Mouse (Mus musculus): ENCODE results near the gene Trim47.

Gene Trim47

DNA sequence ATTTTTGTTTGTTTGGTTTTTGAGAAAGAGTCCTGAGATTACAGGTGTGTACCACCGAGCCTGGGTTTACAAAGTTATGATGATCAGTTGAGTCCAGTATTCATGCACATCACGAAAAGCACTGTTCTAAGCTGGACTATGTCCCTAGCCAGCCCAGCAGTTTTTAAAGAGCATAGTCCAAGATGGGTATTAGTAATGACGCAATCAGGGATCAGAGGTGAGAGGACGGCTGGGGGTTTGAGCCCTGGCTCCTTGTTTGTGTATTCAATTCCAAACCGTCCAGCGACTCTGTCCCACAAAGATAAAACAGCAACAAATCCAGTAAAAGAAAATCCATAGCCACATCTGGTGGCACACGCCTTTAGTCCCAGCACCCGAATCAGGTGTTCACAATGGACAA is 38.8 kb downstream of the Trim47 start:
- DNase-seq (ENCODE audit: low read depth, low spot score): no peak

DNA sequence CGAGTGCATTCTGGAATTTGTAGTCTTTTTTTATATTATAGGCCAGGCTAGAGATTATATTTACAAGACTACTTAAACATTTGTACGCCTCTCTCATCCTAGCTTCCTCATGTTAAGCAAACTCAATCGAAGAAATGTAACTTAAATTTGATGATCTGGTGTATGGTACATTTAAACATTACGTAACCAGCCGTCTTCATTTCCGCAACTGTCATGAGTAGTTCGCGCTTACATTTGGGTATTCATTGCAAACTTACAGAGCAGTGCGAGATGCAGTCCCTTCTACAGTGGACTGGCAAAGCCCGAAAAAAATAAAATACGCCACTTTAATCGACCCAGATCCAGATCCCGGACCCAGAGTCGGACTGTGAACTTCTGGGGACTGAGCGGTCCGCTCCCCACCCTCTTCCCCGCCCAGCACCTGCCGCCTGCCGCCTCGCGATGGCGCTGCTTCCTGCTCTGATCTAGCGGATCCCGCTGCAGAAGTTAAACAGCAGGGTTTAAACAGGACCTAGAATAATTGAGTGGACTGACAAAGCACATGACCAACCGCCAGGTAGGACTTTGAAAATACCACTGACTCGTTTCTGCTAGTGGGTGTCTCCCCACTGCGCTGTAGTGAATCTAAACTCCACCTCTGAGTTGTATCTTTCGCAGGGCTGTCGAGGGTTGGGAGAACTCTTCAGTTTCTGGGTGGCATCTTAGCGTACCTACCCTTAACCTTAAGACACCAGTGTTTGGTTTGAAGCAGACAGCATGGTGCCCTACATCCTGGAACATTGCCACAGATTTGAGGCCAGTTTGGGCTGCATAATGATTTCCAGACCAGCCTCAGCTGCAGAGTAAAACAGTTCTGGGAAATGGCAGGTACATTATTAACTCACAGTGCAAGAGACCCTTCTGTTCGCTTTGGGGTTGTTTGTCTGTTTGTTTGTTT is 39.5 kb downstream of the Trim47 start:
- peak; percentile 62 for DNase-seq (ENCODE audit: low read depth, low spot score)

DNA sequence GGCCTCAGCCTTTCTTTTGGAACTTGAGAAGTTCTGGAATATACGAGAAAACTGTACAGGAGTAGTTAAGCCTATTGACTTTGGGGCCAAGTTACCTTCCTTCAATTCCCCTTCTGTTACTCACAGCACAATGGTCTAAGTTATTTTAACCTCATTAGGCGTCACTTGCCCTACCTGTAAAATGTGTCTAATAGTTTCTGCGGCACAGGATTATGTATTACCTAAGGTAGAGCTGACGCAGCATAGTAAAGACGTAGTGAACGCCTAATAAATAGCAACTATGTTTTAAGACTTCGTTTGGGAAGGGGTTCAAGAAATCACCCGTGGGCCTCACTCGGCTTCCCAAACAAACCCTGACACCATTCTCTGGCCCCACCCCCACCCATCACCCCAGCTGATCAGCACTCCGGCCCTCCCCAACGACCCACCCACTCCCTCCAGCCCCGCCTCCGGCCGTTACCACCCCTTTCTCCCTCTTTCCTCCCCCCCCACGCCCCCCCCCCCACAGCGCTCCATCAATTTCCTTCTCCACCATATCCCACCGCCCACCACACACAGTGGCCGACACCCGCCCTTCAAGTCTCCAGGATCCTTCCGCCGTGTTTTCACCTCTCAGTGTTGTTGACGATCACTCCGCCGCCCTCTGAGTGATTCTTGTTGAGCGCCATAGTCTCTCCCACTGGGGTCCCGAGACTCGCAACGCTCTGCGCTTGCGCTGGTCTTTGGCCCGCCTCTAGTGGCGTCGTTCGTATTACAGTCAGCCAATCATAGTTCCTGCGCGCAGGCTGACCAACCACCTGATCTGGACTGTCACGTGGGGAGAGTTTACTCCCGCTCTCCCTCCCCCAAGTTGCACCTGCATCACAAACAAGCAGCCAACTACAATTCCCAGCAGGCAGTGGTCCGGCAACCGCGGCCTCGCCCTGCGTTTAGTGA is 40.5 kb downstream of the Trim47 start, which contains the start of gene Wbp2:
Wbp2 (minus strand) TSS at position 738 of the 936 bp plus-strand sequence.
- DNase-seq (ENCODE audit: low read depth, low spot score): peak; percentile 96

DNA sequence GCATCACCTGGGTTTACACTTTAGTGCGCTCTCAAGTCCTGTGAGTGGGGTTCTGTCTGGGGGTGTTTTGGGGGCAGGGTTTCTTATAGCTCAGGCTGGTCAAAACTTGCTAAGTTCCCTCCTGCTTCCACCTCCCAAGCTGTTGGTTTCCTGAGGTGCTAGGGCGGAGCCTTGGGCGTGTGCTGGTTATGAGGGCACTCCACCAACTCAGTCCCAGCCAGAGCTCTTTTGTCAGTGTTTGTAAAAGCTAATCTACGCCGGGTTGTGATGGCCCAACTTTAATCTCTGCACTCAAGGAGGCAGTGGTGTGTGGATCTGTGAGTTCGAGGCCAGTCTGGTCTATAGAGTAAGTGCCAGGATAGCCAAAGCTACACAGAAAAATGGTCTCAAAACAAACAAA is 42.8 kb downstream of the Trim47 start:
- DNase-seq (ENCODE audit: low read depth, low spot score): no peak

DNA sequence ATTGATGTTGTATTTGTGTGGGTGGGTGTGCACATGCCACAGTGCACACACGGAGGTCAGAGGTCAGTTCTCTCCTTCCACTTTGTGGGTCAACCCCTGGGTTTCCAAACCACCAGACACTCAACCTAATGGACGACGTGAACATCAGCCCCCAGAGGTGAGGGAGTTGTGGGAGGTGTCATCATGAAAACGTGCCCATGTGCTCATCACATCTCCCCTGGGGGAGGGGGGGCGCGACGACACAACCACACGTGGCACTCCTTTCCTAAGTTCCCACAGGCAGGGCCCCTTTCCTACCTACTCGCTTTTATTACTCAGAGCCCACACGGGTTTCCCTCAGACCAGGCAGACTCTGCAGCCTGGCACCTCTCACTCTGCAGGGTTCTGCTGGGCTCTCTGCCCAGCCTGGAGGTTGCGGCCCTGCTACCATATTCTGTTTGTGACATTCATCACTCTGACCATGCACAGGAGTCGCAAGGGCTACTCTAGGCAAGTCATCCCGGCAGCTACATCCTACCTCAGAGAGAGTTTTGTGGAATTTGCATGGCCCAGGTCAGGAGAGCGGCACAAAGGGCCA is 43.8 kb downstream of the Trim47 start:
- no peak for DNase-seq (ENCODE audit: low read depth, low spot score)

DNA sequence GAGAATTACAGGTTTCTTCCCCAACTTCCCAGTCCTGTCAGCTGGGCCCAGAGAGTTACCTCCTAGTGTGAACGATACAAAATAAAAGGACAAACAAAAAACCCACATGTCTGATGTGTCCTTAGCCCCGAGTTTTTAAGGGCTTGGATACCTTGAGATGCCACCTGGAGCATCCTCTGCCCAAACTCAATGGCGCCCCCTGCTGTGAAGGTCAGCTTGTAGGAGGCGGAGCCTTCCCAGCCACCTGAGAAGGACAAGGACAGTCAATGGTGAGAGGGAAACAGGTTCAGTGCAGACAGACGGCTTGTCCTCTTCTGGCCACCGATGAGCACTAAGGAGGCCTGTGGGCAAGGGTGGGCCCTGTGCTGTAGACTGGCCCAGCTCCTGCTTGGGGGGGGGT is 45.9 kb downstream of the Trim47 start:
- peak; percentile 11 for DNase-seq (ENCODE audit: low read depth, low spot score)

DNA sequence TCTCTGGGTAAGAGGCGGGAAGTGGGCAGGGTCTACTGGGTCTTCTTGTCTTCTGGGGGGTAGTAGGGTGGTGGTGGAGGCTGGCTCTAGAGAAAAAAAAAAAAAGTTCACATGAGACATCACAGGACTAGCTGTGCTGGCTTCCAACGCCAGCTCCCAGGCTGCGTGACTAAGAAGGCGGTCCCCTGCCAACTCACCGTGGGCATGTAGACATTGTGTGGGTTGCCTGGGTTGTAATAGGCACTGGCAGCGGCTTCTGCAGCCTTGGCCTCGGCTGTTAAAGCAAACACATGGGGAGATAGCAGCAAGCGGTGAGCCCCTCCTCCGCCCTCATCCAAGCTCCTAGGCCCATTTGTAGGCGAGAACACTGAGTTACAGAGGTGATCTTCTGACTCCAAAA is 47.5 kb downstream of the Trim47 start:
- no peak for DNase-seq (ENCODE audit: low read depth, low spot score)

DNA sequence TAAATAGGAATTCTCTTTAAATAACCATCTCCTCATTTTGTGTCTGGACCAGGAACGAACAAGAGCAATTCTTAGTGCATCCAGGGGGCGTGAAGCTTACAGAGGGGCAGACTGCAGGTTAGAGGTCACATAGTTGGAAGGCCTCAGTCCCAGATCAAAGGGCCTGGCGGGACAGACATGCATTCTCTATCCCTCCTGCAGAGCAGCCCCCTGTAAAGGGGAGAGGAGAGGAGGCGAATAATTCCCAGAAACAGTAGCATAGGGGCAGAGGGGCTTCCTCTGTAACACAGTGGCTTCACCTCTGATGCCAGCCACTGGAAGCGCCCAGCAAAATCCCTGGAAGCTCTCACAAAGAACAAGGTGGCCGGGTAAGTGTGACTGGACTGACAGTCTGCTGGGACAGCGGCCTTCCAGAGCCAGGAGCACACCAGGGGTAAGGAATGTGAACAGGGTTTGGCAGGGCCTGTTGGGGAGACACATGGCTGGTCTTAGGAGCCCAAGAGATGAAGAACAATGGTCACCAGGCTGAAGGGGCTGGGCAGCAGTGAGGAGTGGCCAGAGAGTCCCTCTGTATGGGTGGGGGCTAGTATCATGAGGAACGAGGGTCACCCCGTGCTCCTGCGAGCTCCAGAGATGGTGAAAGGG is 48.2 kb downstream of the Trim47 start:
- no peak for DNase-seq (ENCODE audit: low read depth, low spot score)

DNA sequence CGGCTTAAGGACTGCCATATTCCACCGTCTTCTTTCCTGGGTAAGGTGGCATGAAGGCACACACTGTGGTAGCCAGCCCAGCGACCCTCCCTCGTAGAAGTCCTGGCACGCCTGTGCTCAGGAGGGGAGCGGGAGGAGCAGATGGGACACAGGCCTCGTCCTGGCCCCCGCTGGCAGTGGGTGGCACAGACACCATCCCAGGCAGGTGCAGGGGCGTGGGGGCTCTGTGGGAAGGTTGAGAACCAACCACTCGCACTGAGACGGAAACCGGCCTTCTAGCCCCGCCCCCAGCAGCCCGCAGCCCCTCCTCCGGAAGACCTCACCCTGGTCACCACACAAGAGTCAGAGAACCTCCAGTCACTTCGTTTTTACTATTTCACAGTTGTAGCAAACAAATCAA is 48.8 kb downstream of the Trim47 start:
- DNase-seq (ENCODE audit: low read depth, low spot score): no peak

DNA sequence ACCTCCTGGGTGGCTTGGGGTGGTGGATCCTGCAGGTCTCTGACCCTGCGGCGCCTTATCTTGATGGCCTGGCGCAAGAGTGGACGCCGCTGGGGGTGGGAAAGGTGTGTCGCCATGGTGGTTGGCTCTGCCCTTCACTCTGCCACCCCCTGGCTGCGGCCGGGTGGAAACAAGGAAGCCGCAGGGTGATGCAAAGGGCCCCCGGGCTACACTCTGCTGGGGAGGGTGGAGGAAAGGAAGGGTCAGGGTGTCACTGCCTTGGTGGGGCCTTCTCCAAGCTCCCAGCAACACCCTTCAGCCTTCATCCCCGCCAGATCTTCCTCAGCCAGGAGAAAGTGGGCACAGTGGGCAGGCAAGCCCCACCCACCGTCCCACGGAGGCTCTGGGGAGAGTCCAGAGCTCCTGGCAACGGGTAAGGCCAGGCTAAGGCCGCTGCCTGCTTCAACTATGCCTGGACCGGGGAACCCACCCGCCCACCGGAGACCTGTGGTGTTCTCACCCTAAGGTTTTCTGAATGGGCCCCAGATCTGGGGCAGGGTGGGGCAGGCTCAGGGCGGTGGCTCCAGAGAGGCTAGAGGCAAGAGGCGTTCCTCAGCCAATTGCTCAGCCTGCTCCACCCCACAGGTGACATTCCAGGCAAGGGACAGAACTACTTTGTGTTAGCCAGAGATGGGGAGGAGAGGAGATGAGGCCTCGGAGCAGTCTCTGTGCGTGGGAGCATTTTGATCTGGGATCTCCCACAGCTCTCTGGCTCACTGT is 49.4 kb downstream of the Trim47 start, which contains the start of gene Unc13d:
Unc13d (minus strand) TSS at position 516 of the 759 bp plus-strand sequence.
- DNase-seq (ENCODE audit: low read depth, low spot score): no peak

DNA sequence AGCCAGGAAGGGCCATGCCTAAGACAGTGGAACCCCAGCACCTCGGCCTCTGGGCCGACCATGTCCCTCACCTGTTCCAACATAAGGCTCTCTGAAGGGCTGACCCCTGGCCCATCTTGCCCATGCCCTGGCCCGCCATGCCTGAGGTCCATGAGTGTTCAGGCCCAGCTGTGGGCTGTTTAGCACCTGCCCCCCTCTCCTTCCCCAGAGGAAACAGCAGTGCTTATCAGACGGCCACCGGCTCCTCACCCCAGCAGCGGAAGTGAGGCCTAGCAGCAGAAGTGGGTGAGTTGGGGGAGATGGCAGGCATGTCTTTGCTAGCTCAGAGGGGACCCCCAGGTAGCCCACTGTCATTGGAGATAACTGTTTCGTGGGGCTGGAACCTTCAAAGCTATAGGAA is 50.2 kb downstream of the Trim47 start:
- no peak for DNase-seq (ENCODE audit: low read depth, low spot score)

DNA sequence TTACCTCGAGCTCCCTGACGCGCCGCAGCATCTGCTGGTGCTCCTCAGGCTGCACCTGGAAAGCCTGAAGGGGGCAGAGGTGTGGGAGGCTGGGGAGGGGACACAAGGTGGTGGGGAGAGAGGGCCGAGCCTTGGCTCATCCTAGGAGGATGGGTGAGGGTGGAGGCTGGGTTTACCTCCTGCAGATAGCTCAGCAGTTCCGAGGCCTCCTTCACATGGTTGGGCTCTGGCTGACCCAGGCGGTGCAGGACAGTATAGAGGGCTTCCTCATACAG is 50.8 kb downstream of the Trim47 start:
- no peak for DNase-seq (ENCODE audit: low read depth, low spot score)

DNA sequence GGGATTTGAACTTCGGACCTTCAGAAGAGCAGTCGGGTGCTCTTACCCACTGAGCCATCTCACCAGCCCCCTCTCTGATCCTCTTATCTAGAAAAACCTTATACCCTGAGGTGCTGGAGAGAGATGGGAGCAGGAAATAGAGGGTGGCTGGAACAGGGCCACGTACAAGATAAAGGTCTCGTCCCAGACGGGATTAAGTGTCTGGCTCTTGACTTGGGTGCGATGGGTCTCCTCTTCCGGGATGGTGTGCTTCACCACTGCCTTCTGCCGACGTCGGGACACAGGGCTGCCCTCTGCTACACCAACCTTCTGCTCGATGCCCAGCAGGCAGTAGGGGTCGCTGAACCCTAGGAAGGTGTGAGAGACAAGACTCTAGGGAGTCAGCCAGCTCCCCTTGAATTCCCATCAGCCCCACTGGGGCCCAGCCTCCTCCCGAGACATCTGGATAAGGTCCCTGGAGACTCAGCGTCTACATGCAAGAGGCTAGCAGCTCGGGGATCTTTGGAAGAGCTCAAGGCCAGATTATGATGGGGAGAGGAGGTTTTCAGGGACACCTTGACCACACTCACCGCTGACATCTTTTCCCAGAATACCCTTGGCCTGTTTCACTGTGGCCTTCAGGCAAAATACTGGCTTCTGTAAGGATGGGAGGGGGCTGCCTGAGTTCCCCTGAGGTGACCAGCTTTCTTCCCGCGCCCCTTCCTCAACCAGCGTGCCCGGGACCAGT is 51.3 kb downstream of the Trim47 start:
- no peak for DNase-seq (ENCODE audit: low read depth, low spot score)

DNA sequence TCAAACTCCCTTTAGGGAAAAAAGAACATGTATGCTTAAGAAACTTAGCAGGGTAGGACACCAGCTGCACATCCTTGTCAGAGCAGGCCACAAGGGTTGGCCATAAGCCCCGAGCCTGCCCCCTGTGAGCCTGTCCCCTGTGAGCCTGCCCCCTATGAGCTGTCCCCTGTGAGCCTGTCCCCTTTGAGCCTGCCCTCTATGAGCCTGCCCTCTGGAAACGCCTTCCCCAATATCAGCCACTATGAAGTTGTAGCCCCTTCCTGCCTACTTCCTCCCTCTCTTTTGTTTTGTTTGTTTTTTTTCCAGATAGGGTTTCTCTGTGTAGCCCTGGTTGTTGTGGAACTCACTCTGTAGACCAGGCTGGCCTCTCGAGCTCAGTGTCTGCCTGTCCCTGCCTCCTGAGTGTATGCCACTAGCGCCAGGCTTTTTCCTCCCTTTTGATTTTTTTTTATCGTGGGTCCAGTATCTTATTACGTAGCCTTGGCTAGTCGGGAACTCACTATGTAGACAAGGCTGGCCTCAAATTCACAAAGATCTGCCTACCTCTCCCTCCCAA is 52.5 kb downstream of the Trim47 start:
- no peak for DNase-seq (ENCODE audit: low read depth, low spot score)

DNA sequence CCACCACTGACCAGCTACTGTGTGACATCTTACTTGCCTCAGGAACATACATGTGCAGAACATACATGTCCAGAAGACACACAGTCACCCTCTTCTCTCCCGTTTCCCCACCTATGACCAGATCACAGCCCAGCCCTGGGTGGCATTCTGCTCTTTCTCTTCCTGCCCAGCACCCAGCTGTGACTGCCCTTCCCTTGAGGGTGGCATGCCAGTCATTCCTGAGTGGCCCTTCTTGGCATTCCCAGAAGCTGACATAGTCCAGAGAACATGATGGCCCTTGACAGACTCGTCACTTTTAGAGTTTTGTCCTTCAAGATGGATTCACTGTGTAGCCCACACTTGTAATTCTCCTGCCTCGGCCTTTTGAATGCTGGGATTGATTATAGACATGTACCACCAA is 54.4 kb downstream of the Trim47 start:
- no peak for DNase-seq (ENCODE audit: low read depth, low spot score)

DNA sequence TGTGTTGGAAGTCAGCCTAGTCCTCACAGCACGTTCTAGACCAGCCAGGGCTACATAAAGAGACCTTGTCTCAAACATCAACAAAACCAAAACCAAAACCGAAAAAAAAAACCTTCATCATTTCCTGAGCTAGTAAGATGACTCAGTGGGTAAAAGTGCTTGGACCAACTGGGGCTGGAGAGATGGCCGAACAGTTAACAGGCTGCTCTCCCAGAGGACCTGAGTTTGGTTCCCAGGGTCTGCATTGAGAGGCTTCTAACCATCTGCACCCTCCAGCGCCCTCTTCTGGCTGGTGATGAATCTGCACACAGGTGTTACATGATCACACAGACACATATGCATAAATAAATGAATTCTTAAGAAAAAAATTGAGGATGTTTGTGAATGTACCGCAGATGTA is 55.5 kb downstream of the Trim47 start:
- no peak for DNase-seq (ENCODE audit: low read depth, low spot score)

DNA sequence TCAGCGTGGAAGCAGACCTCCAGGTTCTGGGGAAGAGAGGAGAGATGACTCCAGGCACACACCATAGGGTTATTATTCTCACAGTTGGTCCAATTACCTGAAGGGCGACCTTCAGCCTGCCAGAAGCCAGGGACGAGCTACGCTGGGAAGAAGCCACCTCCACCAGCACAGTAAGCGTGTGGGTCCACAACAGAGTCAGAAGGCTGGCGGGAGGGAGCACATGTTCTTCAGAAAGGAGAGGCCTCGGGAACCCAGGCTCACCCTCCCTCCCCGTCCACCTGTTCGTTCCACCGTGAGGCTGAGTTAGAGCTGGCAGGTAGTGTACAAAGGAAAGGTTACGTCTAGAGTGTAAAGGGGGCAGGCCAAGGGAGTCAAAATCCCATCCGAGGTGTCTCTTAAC is 61.7 kb downstream of the Trim47 start:
- DNase-seq (ENCODE audit: low read depth, low spot score): no peak

DNA sequence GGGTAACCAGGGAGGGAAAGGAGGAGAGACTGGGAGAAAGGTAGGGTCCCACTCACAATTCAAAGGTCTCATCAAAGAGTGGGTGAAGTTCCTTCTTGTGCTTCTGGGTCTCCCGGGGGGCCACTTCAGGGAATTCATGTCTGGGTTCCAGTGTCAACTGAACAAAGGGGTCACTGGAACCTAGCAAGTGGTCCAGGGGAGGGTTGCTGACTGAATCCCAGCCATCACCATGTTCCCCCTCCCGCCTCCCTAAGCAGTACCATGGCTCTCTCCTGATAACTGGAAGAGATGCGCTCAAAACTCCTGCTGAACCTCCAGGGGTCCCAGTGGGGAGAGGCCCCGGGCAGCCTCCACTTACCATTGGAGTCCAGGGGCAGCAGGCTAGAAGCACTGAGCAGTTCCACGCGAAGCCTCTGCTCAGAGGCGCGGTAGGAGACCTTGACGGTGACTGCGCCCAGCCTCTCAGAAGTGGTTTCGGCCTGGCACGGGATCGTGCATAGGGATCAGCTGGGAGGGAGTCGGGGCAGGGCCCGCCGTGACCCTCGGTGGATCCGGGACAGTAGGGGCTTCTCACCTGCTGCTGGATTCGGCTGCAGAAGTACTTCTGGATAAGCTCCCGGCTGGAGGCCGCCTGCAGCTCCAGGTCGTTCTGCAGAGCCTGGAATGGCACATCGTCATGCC is 62.7 kb downstream of the Trim47 start:
- no peak for DNase-seq (ENCODE audit: low read depth, low spot score)

DNA sequence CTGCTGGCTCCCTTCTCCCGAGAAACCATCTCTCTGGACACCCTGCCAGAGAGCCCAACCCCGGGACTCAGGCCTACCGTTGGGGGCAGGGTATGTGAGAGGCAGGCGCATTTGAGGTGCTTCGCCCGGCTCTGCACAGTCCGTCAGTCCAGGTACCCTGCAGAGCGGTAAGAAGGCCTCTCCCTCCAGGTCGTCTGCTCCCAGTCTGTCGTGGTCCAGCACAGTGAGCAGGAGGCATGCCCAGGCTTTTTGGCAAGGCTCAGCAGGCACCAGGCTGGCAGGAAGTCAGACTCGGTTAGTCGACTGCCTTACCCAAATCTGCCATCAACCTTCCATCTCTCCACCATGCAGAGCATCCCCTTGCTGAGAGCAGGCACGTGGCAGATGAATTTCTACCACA is 63.4 kb downstream of the Trim47 start:
- no peak for DNase-seq (ENCODE audit: low read depth, low spot score)
